Mouse (Mus musculus): ENCODE measurements around the gene Gid4. TPM values are rescaled to one million over a fixed set of nuclear protein-coding genes. Genes with fewer than 3 reads are reported as not detected.
"Not testable (repeated sequence)": the region's sequence is repeated elsewhere in the genome, so short reads cannot be mapped to it uniquely, and the experiment has no call there.

The Gid4 gene
- total RNA-seq, 2 experiments from 2014 or later = 52.6 to 52.7 TPM

DNA sequence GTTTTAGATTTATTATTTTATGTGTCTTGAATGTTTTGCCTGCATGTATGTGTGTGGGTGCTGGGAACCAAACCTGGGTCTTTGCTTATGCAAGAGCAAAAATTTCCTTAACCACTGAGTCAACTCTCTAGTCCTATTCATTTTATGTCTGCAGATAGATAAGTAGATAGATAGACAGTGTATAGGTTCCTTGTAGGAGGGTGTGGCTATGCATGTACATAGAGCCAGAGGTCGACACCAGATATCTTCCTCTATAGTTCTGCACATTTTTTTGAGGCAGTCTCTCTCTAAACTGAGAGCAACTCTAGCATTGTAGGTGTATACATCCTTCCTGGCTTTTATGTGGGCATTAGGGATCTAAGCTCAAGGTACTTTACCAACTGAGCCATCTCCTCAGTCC, 18.2 kb downstream of the Gid4 start:
- intact Hi-C loops (cut with DNase I) = no loop called here
- Histone ChIP-seq H3K4me3 (no peak overlapping the region), H3K27ac (no peak overlapping the region)
- no peak for TF ChIP-seq CTCF (IDR thresholded peaks at IDR 0.05)
- no peak for DNase-seq (ENCODE audit: extremely low spot score in 1 of 2, low spot score in 2 of 2)

DNA sequence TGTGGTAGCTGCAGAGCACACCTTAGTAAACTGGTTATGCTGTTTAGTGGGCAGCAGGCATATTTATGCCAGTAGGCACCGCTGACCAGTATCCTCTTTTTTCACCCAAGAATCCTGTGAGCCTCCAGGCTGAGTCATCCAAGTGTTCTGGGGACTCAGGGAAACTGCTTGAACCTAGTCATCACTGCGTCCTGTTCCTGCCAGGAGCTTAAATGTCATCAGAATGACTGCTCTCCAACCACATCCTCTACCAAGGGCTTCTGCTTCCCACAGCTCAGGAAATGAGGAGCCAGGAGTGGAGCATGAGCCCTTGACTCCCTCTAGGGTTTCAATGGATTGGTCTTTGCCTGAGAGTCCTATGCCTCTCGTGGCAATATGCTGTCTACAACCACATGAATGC, 19.7 kb downstream of the Gid4 start:
- no peak for TF ChIP-seq CTCF (IDR thresholded peaks at IDR 0.05)
- DNase-seq (ENCODE audit: extremely low spot score in 1 of 2, low spot score in 2 of 2) = no peak
- Histone ChIP-seq H3K27ac (no peak overlapping the region), H3K4me3 (no peak overlapping the region)
- intact Hi-C loops (cut with DNase I) = no loop called here

DNA sequence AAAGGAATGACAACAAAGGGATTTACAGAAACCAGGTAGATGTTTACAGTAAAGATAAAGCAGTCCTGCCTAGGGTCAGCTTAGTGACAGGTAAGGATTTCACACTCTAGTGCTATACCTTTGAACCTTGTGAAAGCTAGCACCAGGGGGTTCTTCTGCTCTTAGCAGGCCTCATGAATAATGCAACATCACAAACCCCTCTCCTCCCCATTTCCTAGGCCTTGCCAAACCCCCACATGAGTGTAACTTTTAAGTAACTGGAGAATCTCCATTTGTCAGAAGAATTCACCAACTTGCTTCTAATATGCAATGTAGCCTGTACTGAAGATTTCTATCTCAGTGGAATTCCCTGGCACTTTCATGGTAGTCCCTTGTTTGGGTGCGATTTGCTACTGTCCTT, 22.7 kb downstream of the Gid4 start:
- H3K27ac ChIP-seq; H3K4me3 ChIP-seq; intact Hi-C loops (cut with DNase I): not testable (repeated sequence)

DNA sequence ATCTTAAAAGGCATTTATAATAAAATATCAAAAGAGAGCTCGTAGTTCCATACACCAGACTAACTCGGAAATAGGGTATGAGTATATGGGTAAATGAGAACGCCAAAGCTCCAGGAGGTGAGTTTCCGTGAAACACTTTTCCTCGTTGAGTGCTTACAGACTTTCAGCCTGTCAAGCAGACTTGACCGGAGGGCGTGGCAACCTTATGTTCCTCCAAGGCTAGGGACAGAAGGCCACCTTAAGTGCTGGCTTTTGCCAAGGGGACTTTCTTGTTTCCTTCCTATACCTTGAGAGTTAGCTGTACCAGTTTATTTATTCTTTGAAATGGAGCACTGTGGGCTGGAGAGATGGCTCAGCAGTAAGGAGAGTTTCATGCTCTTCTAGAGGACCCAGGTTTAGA, 23.2 kb downstream of the Gid4 start:
- no peak for DNase-seq (ENCODE audit: extremely low spot score in 1 of 2, low spot score in 2 of 2)
- Histone ChIP-seq H3K4me3 (no peak overlapping the region), H3K27ac (no peak overlapping the region)
- no peak for TF ChIP-seq CTCF (IDR thresholded peaks at IDR 0.05)
- intact Hi-C loops (cut with DNase I) = no loop called here

More for the DNA sequence above, 22.7 kb downstream of the Gid4 start:
- DNase-seq (ENCODE audit: extremely low spot score in 1 of 2, low spot score in 2 of 2) = not testable (repeated sequence)

DNA sequence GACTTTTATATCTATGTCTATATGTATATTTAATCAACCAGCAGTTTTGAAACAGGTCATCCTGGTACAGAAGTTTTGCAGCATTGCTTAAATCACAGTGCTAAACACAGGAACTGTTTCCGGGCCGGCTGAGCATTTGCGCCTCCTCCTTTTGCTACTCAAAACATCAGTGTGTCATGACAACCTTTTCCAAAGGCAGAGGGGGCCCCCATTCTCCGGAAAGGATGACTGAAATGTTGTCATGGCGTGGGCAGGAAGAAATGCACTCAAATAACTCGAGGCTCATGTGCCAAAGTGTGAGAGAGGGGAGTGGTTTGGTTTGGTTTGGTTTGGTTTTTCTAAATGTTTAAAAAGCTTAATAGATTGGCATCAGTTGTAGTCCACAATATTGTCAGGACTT, 26.0 kb downstream of the Gid4 start:
- intact Hi-C loops (cut with DNase I) = no loop called here
- TF ChIP-seq CTCF (IDR thresholded peaks at IDR 0.05) = no peak
- Histone ChIP-seq H3K4me3 (no peak overlapping the region), H3K27ac (no peak overlapping the region)
- no peak for DNase-seq (ENCODE audit: extremely low spot score in 1 of 2, low spot score in 2 of 2)

DNA sequence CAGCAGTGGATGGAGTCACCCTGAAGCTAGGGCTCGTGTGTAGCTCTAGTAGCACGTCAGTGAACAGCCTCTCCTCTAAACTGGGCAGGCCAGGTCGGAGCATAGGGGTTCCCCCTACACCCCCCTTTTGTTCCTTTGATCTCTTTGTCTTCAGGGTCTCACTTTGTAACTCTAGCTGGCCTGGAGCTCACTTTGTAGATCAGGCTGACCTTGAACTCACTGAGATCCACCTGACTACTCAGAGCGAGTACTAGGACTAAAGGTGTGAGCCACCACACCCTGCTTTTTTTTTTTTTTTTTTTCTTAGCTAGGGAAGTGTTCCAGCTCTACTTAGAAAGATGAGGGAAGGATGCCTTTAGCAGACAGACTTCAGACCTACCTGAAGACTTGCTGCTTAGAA, 27.1 kb downstream of the Gid4 start:
- TF ChIP-seq CTCF (IDR thresholded peaks at IDR 0.05) = no peak
- no peak overlapping the region for H3K4me3 ChIP-seq
- no peak overlapping the region for H3K27ac ChIP-seq
- intact Hi-C loops (cut with DNase I) = no loop called here
- DNase-seq (ENCODE audit: extremely low spot score in 1 of 2, low spot score in 2 of 2) = no peak

DNA sequence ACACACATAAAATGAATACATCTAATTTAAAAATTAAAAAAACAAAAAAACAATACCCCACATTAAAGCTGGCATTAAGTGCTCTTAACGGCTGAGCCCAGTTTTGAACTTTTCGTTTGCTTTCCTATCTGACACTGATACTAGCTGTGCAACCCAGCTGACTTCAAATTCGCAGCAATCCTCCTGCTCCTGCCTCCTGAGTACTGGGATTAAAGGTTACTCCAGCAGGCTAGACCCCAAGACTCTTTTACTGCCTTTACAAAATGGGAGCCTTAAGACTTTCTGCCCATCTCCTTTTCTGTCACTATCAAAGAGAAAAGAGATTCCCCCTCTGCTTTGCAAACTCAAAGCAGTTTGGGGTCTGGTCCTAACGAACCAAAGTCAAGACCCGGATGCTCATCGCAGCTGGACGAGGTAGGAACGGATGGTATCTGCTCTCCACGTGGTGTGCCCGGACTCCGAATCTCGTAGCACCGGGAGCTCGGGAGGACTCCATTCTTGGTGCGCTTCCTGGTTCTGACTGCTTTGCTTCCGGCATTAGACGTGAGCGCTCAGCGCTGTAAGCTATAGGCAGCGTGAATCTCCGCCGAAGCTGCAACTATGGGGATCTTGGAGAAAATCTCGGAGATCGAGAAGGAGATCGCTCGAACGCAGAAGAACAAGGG, 37.3 kb downstream of the Gid4 start, which contains the start of gene Drg2:
Drg2 (plus strand) TSS at position 512 of the 665 bp plus-strand sequence.
- no peak for TF ChIP-seq CTCF (IDR thresholded peaks at IDR 0.05)
- DNase-seq (ENCODE audit: extremely low spot score in 1 of 2, low spot score in 2 of 2) = peak; percentile 87 to 93
- intact Hi-C loops (cut with DNase I) = no loop called here
- Histone ChIP-seq H3K27ac (peak within 1 kb of the TSS; percentile 73), H3K4me3 (peak within 1 kb of the TSS; percentile 72)

DNA sequence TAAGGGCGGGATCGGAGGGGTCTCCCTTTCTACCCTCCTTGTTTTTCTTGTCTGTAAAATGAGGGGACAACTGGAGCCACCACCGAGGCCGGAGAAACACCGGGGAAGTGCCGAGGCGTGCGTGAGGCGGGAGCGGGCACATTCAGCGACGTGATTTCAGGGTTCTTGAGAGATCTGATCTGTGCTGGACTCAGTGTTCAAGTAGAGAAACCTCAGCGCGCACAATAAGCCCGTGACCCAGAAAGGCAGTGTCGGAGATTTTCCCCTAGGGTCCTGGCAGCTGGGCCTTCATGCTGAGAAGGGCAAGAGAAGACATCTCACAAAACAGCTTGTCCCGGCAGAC, 37.8 kb downstream of the Gid4 start:
- intact Hi-C loops (cut with DNase I) = loop anchor here (5.0 kb wide), 1 partner anchor 83 kb away; the partner anchor contains the start of gene Alkbh5

DNA sequence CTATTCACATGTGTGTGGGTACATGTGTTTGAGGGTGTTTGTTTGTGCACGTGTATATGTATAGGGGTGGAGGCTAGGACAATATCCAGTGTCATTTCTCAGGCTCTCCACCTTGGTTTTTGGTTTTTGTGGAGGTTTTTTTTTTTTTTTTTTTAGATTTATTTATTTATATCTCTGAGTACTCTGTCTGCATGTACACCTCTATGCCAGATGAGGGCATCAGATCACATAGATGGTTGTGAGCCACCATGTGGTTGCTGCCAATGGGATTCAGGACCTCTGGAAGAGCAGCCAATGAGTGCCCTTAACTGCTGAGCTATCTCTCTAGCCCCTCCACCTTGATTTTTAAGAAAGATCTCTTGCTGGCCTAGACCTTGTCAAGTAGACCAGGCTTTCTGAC, 41.0 kb downstream of the Gid4 start:
- H3K4me3 ChIP-seq = no peak overlapping the region
- no peak overlapping the region for H3K27ac ChIP-seq
- intact Hi-C loops (cut with DNase I) = loop anchor here (5.0 kb wide), 1 partner anchor 79 kb away; the partner anchor contains the start of gene Alkbh5
- no peak; the same call in none of the 2 replicates for TF ChIP-seq CTCF (IDR thresholded peaks at IDR 0.05)
- DNase-seq (ENCODE audit: extremely low spot score in 1 of 2, low spot score in 2 of 2) = no peak

More for the DNA sequence above, 37.8 kb downstream of the Gid4 start:
- Histone ChIP-seq H3K27ac (peak overlapping the region; percentile 73), H3K4me3 (peak overlapping the region; percentile 72)
- DNase-seq (ENCODE audit: extremely low spot score in 1 of 2, low spot score in 2 of 2) = no peak
- no peak for TF ChIP-seq CTCF (IDR thresholded peaks at IDR 0.05)

DNA sequence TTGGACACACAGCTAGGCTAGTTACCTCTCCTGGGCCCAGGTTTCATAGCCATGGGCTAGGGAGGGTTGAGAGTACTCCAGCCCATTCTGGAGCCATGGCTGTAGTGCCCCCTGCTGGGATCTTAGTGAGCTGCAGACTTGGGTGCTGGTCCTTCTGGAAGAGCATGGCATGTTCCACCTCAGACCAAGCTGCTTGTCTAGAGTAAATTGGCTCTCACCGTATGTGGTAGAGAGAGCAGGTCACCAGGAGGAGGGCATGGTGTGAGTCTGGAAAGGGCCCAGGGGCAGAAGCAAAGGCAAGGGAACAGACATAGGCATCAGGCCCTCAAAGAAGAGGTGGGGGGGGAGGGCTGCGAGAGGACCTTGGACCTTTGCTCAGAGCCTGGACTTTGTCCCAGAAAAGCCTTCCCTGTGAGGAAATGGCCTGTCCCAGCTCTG, 49.0 kb downstream of the Gid4 start:
- H3K27ac ChIP-seq = no peak overlapping the region
- TF ChIP-seq CTCF (IDR thresholded peaks at IDR 0.05) = peak; percentile 64
- DNase-seq (ENCODE audit: extremely low spot score in 1 of 2, low spot score in 2 of 2) = peak in 1 of 2 experiments; percentile 25
- intact Hi-C loops (cut with DNase I) = no loop called here
- no peak overlapping the region for H3K4me3 ChIP-seq

DNA sequence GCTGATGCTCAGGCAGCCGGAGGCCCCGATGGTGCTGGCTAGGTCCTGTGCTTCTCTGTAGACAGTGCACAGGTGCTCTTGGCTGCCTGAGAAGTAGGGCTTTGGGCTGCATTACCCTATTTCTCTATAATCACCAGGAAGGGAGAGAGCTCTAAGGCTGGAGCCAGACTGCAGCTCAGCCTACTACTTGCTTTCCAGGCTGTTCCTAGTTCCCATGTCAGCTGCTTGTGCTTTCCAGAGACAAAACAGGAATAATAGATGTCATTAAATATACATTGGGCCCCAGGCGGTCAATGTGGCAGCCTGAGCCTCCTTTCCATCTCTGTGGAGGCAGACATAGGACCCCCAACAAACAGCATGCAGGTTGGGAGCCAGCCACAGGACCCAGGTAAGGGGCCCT, 52.1 kb downstream of the Gid4 start, which contains the start of gene Myo15:
Myo15 (plus strand) TSS at position 301 of the 400 bp plus-strand sequence.
- H3K4me3 ChIP-seq = no peak within 1 kb of the TSS
- DNase-seq (ENCODE audit: extremely low spot score in 1 of 2, low spot score in 2 of 2) = no peak
- H3K27ac ChIP-seq = no peak within 1 kb of the TSS
- no peak for TF ChIP-seq CTCF (IDR thresholded peaks at IDR 0.05)
- intact Hi-C loops (cut with DNase I) = no loop called here

DNA sequence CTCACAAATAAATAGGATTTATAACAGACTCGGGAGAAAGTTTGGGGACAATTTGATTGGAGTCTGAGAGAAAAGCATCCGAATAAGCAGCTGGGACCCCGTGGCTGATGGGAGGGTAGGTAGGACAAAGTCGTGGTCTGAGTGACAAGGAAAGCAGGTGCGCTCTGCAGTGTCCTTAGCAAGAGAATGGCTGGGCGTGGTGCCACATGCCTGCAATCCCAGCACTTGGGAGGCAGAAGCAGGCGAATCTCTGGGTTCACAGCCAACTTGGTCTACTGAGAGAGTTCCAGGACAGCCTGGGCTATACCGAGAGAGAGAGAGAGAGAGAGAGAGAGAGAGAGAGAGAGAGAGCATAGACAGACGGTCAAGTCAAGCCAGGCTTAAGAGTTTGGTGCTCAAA, 53.8 kb downstream of the Gid4 start:
- intact Hi-C loops (cut with DNase I) = no loop called here
- H3K27ac ChIP-seq = no peak overlapping the region
- no peak for DNase-seq (ENCODE audit: extremely low spot score in 1 of 2, low spot score in 2 of 2)
- TF ChIP-seq CTCF (IDR thresholded peaks at IDR 0.05) = no peak
- no peak overlapping the region for H3K4me3 ChIP-seq

DNA sequence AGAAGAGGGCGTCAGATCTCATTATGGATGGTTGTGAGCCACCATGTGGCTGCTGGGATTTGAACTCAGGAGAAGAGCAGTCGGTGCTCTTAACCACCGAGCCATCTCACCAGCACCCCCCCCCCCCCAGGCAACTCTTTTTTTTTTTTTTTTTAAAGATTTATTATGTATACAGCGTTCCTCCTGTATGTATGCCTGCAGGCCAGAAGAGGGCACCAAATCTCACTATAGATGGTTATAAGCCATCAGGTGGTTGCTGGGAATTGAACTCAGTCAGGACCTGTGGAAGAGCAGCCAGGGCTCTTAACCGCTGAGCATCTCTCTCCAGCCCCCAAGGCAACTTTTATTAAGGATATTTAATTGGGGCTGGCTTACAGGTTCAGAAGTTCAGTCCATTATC, 57.6 kb downstream of the Gid4 start:
- intact Hi-C loops (cut with DNase I) = no loop called here
- H3K4me3 ChIP-seq = no peak overlapping the region
- no peak; the same call in 1 of the 2 replicates for TF ChIP-seq CTCF (IDR thresholded peaks at IDR 0.05)
- DNase-seq (ENCODE audit: extremely low spot score in 1 of 2, low spot score in 2 of 2) = no peak
- no peak overlapping the region for H3K27ac ChIP-seq

Data from left cerebral cortex, adult 2 months (tissue).